Mouse (Mus musculus) heart, postnatal 25 days (tissue): ENCODE measurements around the gene Slc25a33. TPM values are rescaled to one million over a fixed set of nuclear protein-coding genes. Genes with fewer than 3 reads are reported as not detected.
"Not testable (repeated sequence)": the region's sequence is repeated elsewhere in the genome, so short reads cannot be mapped to it uniquely, and the experiment has no call there.

ENCODE experiments used
- DNase-seq: peaks from one replicate; pipeline ENCODE4 v3.0.0; 2022; ENCODE audit warnings: low spot score
- intact Hi-C: fragments of 180-260 bp; cut with DNase I; formaldehyde crosslinking; loops from one replicate; pipeline ENCODE4 v1.15.1; 2025
- total RNA-seq, 2 experiments: library from RNA; stranded (reverse); gene quantifications; 2 replicates each; pipeline ENCODE4 v1.2.3; 2021

Gene Slc25a33
- 10 to 100 TPM; 22.5 to 30.5 TPM for total RNA-seq

DNA sequence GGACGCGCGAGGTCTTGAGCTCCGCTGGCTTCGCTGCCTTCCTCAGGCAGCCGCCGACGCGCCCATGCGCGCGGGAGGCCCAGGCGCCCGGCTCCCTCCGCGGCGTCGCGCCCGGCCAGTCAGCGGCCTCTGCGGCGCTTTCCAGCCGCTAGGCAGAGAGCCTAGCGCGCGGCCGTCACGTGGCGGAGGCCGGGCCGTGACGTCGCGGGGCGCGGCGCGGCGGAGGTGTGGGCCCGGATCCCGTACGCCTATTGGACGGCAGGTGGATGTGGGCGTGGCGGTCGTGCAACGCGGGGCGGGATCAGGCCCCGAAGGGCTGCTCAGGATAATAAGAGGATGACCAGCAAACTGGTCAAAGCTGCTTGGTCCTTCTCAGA lies at the start of gene Slc25a33:
Gene Slc25a33 (minus strand): TSS at position 184 of the 377 bp plus-strand sequence.
- peak; percentile 94 for DNase-seq
- intact Hi-C loops = no loop called here

DNA sequence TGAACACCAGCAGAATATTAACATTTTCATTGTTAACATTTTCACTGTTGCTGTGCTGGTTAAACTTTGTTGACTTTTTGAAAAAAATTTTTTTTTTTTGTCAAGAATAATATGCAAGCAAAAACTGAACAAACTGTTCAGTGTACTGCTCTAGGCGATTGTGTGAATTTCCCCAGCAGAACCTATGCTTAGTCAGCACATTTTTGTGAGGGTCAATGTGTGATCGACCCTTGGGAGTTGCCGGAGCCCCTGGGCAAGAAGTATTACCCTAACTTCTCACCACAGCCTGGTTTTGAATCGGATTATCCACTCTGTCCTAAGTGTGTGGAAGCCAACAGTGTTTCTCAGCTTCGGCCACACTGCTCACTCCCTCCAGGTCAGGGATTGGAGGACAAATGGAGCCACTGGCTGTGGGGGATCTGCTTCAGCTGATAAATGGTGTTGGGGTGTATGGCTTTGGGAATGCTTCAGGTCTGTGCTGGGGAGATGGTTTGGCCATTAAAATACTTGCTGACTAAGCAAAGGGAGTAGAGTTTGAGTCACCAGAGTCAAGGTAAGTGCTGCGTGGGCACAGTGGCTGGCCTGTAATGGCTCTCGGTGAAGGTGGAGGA lies 48.6 kb upstream of the Slc25a33 start:
- intact Hi-C loops = no loop called here
- no peak for DNase-seq

DNA sequence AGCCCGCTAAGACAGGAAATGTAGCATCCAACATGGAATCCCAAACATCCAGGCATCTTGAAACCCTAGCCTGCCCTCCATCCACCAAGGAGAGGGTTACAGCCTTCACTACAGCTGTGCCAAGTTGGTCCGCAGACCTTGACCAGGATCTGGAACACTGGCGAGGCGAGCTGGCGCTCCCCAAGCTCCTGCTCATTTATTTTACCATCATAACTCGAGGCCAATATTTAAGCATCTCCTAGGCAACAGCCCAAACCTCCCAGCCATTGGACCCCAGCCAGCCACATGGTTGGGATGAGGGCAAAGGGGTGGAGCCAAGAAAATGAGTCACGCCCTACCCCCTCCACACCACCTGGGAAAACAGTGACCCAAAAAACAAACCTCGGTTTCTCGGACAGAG lies 48.0 kb upstream of the Slc25a33 start:
- peak; percentile 55 for DNase-seq
- intact Hi-C loops = no loop called here

DNA sequence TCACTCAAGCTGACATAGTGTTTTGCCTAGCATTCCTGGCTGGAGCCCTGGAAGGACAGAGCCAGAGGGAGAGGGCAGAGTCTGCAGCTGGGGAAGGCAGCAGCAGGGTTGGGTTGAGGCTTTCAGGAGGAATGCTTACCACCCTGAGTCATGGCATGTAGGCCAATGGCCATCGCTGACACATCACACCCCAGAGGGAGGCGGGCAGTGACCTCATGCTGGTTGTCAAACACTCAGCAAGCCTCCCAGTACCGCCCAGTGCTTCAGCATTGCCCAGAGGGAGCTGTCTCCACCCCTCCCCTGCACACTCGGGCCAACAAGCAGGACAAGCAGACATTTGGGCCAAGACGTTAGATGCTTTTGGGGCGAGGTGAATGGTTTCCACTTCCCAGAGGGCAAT lies 46.5 kb upstream of the Slc25a33 start:
- DNase-seq = peak; percentile 88
- intact Hi-C loops = no loop called here

DNA sequence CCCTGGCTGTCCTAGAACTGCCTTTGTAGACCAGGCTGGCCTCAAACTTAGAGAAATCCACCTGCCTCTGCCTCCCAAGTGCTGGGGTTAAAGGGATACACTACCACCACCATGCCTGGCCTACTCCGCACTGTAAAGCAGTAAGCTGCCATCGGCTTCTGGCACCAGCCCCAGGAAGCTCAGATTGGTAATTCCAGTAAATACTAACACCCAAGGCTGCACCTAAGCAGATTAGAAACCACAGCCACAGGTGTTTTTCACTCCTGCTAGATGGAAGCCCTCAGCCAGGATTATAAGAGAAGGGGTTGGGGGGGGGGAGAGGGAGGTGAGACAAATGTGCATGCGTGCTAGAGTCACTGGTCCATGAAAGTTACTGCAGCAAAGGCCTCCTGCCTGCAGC lies 45.1 kb upstream of the Slc25a33 start:
- DNase-seq = no peak
- intact Hi-C loops = no loop called here

DNA sequence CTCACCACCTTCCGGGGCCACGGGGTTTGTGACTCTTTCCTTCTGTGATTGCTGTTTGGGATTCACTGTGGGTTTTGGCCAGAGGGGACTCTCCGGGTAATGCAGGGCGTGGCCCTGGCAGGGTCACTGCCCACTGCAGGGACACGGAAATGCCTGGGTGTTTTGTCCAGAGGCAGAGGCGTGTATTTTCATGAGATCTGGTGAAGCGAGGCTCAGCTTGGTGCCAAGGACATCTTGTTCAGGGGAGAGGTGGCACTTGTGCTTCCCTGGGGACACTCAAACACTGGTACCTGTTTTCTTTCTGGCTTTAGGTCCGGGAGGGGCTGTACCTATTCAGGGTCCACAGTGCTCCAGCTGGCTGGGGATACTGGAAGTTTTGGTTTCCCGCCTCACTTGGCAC lies 42.5 kb upstream of the Slc25a33 start:
- intact Hi-C loops = no loop called here
- DNase-seq = no peak

DNA sequence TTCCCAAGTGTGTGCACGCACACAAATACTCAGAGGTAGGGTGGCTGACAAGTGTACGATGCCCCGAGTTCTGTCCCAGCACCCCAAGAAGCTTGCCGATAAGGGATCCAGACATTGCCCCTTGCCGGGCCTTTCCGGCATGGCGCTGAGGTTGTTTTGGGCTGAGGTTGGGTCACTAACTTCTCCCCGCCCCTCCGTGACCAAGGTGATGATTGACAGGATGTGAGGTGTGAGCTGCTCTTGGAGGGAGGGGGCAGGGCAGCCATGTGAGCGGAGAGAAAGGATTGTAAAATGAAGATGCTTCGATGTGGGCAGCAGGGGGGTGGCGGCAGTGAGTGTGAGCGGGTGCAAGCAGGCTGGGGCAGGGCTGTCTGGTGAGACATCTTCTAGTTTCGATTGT lies 41.5 kb upstream of the Slc25a33 start:
- intact Hi-C loops = no loop called here
- DNase-seq = no peak

DNA sequence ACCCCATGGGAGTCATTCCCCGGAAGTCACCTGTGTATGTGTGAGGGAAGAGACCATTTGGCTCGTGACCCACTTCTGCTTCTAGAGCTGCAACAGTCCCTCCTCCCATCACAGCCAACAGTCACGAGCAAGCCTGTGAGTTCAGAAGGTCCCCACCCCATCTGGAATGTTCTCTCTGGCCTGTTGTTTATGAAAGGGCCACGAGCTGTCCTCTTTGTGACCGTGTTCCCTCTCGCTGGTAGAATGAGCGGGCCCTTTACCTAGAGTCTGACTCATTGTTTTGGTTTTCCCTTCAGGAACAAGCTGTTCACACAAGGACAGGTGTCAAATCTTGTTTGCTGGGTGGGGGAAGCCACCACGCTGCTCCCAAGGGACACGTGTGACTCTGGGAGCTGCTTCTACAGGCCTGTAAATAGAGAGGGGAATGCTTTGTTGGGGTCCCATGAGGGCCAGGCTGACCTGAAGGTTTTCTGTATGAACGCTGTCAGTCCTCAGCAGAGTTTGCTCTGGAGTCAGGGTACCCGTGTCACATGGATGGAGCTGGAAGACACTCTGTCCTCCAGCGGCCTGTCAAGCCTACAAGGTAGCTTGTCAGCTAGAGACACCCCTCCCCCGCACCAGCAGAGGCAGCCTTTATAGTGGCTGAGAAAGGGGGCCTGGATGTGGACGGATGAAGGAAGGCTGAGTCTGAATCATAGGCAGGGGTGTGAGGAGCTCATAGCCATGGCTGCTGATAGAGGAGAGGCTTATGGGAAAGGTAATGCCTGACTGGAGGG lies 39.5 kb upstream of the Slc25a33 start:
- intact Hi-C loops = no loop called here
- DNase-seq = no peak

DNA sequence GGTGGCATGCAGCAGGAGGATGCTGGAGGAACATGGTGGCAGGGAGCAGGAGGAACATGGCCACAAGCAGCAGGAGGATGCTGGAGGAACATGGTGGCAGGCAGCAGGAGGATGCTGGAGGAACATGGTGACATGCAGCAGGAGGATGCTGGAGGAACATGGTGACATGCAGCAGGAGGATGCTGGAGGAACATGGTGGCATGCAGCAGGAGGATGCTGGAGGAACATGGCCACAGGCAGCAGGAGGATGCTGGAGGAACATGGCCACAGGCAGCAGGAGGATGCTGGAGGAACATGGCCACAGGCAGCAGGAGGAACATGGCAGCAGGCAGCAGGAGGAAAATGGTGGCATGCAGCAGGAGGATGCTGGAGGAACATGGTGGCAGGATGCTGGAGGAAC lies 36.3 kb upstream of the Slc25a33 start:
- peak; percentile 28 for DNase-seq
- intact Hi-C loops = not testable (repeated sequence)

DNA sequence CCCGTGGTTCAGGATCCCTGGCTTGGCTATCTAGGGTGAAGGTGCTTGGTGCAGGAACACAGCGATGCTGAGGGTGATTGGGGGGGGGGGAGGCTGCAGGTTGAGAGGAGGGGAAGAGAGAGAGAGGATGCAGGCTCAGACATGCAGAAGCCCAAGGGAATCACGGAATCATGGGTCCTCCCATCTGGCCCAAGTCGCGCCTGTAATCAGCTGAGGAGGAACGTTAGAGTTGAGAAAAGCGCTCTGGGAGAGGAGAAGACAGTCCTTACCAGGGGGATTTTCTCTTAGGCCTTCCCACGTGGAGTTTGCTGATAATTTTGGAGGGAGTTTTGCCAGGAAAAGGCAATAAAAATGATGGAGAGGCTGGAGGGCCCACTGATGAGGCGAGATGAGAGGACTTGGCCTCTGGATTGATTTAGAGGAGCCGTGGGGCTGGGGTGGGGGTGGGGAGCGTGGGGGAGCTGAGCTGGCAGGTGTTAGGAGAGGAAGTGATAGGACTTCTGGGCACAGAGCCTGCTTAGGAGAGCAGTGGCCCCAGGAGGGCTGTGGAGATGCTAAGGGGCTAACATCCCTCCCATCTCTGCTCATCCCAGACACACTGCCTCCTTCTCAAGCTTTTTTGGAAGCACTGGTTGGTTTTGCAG lies 34.6 kb upstream of the Slc25a33 start:
- no peak for DNase-seq
- intact Hi-C loops = loop anchor here (5.0 kb wide), 1 partner anchor 289 kb away; no protein-coding TSS in a partner anchor

DNA sequence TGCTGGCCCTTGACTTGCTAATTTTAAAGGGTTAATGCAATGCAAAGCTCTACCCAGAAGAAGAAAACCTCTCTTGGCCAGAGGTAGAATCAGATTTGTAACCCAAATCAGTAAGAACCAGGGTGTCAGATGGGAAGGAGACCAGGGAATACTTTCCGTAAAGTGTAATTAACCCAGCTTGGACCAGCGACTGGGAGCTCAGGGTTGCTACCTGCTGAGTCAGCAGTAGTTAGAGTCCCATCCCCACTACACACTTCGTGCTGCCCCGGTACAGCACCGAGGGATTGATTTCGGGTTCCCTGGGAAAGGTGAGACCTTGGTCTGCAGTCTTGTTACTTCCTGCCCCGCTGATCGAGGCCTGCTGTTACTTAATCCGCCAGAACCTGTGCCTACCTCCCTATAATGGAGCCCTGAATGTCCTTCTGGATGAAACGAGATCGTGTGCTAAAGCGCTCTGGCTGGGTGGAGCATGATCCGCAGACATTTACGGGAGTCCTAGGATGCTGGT lies 34.0 kb upstream of the Slc25a33 start:
- no peak for DNase-seq
- intact Hi-C loops = loop anchor here (5.0 kb wide), 1 partner anchor 289 kb away; no protein-coding TSS in a partner anchor

DNA sequence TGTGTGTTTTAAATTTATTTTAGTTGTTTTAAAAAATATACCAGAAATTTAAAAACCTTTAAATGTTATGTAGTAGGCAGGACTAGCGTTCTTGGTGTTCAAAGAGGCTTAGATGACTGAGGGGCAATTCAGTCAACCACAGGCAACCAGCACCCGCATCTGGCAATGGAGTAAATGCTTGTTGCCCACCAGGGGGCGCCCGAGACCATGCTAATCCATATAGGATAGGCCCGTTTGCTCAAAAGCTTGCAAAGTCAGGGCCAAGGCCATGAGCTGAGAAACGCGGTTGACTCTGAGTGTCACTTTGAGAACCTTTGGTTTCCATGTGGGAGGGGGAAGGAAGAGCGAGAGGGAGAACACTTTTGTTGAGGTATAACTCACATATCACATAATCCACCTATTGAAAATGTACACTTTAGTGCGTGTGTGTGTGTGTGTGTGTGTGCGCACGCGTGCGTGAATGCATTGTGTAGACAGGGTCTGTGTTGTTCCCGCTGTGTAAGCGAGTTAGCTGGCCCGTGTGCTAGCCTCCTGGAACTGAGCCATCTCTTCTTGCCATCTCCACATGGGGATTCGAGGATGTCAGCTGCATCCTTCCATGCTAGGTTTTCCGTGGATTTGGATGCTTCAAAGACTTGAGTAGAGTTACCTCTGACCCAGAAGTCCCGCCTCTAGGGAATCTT lies 32.8 kb upstream of the Slc25a33 start:
- peak; percentile 67 for DNase-seq
- intact Hi-C loops = loop anchor here (1.0 to 5.0 kb wide), 5 partner anchors 32 to 290 kb away; no protein-coding TSS in a partner anchor

DNA sequence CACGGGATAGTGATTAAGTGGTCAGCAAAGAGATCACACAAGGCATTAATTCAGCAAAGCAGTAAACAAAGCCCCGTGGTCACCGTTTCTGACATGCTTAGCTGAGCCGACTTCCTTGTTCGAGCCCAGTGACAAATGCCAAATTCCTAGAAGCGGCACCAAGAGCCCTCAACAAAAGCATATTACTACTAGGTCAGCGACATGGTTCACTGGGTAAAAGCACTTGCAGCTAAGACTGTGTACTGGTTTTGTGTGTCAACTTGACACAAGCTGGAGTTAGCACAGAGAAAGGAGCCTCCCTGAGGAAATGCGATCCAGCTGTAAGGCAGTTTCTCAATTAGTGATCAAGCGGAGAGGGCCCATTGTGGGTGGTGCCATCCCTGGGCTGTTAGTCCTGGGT lies 28.2 kb upstream of the Slc25a33 start:
- intact Hi-C loops = no loop called here
- no peak for DNase-seq

DNA sequence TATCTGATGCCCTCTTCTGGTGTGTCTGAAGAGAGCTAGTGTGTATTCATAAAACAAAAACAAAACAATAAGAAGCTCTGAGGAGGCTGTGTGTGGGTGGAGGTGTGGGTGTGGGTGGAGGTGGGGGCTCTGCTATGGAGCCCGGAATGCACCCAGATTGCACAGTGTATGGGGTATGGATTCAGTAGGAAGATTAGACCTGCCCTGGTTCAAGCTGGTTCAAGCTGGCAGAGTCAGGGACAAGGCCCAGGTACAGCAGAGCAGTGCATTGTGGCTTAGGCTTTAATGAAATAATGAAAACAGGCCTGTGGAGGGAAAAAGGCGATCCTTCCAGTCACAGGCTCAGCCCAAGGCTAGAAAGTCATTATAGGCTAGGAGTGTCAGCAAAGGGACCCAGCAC lies 26.5 kb upstream of the Slc25a33 start:
- intact Hi-C loops = no loop called here

DNA sequence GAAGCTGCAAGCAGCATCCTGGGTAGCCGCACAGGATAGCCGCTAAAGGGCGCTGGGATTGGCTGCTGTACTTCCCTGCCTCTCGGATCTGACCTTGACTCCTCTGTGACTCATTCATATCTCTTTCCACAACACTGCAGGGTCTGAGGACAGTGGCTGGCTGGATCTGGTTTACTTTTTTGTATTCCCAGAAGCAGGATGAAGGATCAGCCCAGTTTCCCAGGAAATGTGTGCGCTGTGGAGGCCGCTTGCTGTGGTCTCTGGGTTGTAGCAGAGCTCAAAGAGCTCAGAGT lies 26.0 kb upstream of the Slc25a33 start:
- intact Hi-C loops = no loop called here
- DNase-seq = no peak

More for the DNA sequence above, 26.5 kb upstream of the Slc25a33 start:
- DNase-seq = no peak

DNA sequence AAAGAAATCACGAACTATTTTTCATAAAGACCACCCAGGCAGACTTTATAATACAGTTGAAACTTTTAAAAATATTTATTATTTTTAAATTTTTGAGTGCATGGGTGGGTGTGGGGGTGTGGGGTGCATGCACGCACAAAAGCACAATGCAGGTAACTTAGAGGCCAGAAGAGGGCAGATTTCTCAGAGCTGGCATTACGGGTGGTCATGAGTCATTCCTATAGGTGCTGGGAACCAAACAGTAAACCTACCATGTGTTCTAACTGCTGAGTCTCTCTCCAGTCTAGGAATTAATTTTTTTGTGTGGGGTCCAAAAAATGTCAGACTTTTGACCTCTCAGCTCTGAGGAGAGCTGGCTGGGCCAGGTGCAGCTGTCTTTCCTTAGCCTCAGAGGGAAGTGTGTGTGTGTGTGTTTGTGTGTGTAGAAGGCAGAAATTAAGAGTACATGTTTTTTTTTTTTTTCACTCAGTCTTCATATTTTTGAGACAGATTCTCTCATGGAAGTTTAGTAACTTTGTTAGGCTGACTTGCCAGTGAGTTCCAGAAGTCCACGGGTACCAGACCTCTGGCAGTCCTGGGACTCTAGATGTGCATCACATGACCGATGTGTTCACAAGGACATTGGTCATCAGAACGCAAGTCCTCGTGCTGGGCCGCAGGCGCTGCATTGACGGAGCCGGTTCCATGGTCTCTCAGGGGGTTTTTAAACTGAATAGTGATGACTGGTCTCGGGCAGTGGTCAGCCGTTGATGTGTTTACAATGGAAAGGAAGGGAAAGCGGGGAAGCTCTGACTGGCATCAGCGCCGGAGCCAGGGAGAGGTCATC lies 25.5 kb upstream of the Slc25a33 start:
- no peak for DNase-seq
- intact Hi-C loops = loop anchor here (5.0 kb wide), 1 partner anchor 47 kb away; no protein-coding TSS in a partner anchor

DNA sequence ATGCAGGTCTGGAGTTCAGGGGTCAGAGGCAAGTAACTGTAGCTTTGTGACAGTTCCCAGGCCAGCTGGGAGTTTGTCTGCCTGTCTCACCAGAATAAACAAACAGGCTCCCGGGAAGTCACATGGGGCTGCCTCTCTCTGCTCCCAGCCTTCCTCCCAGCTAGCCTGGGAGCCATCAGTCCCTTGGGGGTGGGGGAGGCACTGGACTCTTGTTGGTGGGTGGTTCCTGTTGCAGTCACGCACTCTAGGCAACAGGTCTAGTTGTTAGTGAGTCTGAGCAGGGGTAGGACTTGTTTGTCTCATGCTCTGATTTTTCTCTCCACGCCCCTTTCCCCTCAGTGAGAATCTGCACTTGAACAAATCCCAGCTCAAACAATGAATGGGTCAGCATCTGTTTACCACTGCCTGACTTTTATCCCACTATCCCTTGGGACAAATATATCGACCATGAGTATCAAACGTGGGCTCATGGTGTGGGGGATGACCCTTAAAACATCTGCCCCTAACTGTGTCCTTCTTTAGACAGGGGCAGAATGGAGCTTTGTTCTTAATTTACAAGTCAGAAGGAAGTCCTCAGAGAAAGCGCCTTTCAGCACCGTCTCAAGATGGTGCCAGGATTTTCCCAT lies 24.7 kb upstream of the Slc25a33 start:
- intact Hi-C loops = loop anchor here (5.0 kb wide), 1 partner anchor 46 kb away; no protein-coding TSS in a partner anchor
- peak; percentile 31 for DNase-seq

DNA sequence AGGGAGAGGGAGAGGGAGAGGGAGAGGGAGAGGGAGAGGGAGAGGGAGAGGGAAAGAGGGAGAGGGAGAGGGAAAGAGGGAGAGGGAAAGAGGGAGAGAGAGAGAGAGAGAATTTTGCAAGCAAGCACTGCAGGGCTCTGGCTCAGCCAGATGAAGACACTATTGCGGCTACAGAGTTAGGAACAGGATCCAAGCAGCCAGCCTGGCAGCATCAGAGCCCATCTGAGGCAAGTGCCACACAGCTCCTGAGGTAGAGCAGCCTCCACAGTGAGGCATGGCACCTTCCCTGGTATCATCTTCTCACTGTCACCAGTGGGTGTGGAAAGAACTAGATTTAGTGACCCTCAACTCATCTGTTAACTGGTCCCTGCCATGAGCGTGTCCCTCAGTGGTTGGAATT lies 24.0 kb upstream of the Slc25a33 start:
- DNase-seq = no peak
- intact Hi-C loops = loop anchor here (5.0 kb wide), 1 partner anchor 46 kb away; no protein-coding TSS in a partner anchor

DNA sequence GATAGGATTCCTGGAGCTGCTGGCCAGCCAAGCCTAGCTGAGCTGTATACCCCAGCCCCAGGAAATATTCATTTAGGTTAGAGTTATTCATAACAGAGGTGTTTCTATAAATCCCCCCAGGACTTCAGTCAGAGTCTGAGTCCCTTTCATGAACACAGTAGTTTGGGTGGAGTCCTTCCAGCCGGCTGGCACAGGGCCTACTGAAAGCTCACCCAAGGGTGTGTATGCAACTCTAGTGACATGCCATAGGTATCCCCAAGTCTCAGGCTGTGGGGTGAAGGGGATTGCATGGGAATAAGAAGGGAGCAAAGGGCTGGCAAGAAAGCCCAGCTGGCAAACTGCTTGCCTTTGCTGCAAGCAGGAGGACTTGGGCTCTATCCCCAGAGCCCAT lies 23.1 kb upstream of the Slc25a33 start:
- no peak for DNase-seq
- intact Hi-C loops = loop anchor here (5.0 kb wide), 1 partner anchor 45 kb away; no protein-coding TSS in a partner anchor
